Mouse (Mus musculus) limb, embryonic 14.5 days (tissue): Measurements from ENCODE around the gene C130026I21Rik. TPM values are rescaled to one million over a fixed set of nuclear protein-coding genes. Genes with fewer than 3 reads are reported as not detected.

Experiments used
- ATAC-seq: fragments of 200-750 bp; cut with Nextera tagmentation; 2 replicates; pipeline ENCODE4 v1.8.0; 2017; ENCODE audit warnings: low read depth, moderate number of reproducible peaks, moderate TSS enrichment; ENCODE audit not compliant: low FRiP score
- DNase-seq: peaks from one replicate; pipeline ENCODE4 v3.0.0-alpha.2; 2015; ENCODE audit warnings: low spot score
- H3K27ac ChIP-seq: fragments of 300-500 bp; sonication (generic); replicated peaks from 2 replicates; pipeline ENCODE4 v1.5.1; 2014; ENCODE audit warnings: low read depth, mild to moderate bottlenecking, low read length, moderate library complexity, mixed read lengths
- H3K27me3 ChIP-seq: fragments of 300-500 bp; sonication (generic); 2 replicates; pipeline ENCODE4 v1.6.1; 2014; ENCODE audit warnings: low read length, mixed read lengths; ENCODE audit not compliant: control insufficient read depth, insufficient read depth
- H3K36me3 ChIP-seq: fragments of 300-500 bp; sonication (generic); 2 replicates; pipeline ENCODE4 v1.6.1; 2014; ENCODE audit warnings: mild to moderate bottlenecking, low read length, moderate library complexity, mixed read lengths; ENCODE audit not compliant: control insufficient read depth, insufficient read depth
- H3K4me1 ChIP-seq: fragments of 300-500 bp; sonication (generic); 2 replicates; pipeline ENCODE4 v1.6.1; 2014; ENCODE audit warnings: antibody characterized with exemption, low read length, mixed read lengths; ENCODE audit not compliant: control insufficient read depth, insufficient read depth
- H3K4me2 ChIP-seq: fragments of 300-500 bp; sonication (generic); replicated peaks from 2 replicates; pipeline ENCODE4 v1.6.1; 2014; ENCODE audit warnings: low read depth, mild to moderate bottlenecking, low read length, moderate library complexity; ENCODE audit not compliant: severe bottlenecking
- H3K4me3 ChIP-seq: fragments of 300-500 bp; sonication (generic); replicated peaks from 2 replicates; pipeline ENCODE4 v1.5.1; 2014; ENCODE audit warnings: low read length
- H3K9ac ChIP-seq: fragments of 300-500 bp; sonication (generic); 2 replicates; pipeline ENCODE4 v1.6.1; 2014; ENCODE audit warnings: mild to moderate bottlenecking, low read depth, low read length, moderate library complexity; ENCODE audit not compliant: severe bottlenecking
- H3K9me3 ChIP-seq: fragments of 300-500 bp; sonication (generic); 2 replicates; pipeline ENCODE4 v1.6.1; 2016; ENCODE audit warnings: low read length; ENCODE audit not compliant: control insufficient read depth
- POLR2A ChIP-seq: fragments of 200-500 bp; IDR thresholded peaks from 2 replicates; pipeline ENCODE4 v1.8.0; 2012; ENCODE audit warnings: inconsistent platforms, mild to moderate bottlenecking, moderate library complexity, borderline replicate concordance; ENCODE audit not compliant: insufficient read depth, insufficient read length; ENCODE audit errors: extremely low read depth
- WGBS: fragments of 180-500 bp; shearing (Covaris S2); extraction: QIAGEN DNeasy Blood & Tissue Kit; methylation state at CpG from one replicate; pipeline ENCODE4 v1.1.7; 2014; 5-methylcytosine and 5-hydroxymethylcytosine counted together
- microRNA-seq: library from miRNA; unstranded; fragments of <30 nt; microRNA quantifications from one replicate; pipeline ENCODE4, GENCODE M21; 2016
- polyA plus RNA-seq, 2 experiments: library from polyadenylated mRNA; depleted of rRNA in 1 of 2; stranded (reverse) in 1 of 2; unstranded in 1 of 2; fragments of >200 nt; fragmentation: Nextera tagmentation in 1 of 2; extraction: Ambion mirVana in 1 of 2; gene quantifications; 2 replicates each; pipeline versions ENCODE4 v1.2.1 to v1.2.3; 2012 to 2014

The C130026I21Rik gene
- polyA plus RNA-seq, 2 experiments = 0.09 TPM; not detected in 1

GRCm38 (mm10) chr1:84945950-84946349 lies 324.4 kb downstream of the C130026I21Rik start:
- Histone ChIP-seq H3K27ac (no peak overlapping the region), H3K36me3 (no peaks in the 10 kb centered on the region), H3K4me2 (no peak overlapping the region), H3K9ac (no peak overlapping the region), H3K27me3 (no peaks in the 10 kb centered on the region), H3K4me3 (no peak overlapping the region), H3K4me1 (no peaks in the 10 kb centered on the region), H3K9me3 (no peaks in the 10 kb centered on the region)
- no peak for DNase-seq
- ATAC-seq = no peak
- 80% methylated on average over 3 of the region's 3 CpGs for WGBS
- no peak for TF ChIP-seq POLR2A

DNA sequence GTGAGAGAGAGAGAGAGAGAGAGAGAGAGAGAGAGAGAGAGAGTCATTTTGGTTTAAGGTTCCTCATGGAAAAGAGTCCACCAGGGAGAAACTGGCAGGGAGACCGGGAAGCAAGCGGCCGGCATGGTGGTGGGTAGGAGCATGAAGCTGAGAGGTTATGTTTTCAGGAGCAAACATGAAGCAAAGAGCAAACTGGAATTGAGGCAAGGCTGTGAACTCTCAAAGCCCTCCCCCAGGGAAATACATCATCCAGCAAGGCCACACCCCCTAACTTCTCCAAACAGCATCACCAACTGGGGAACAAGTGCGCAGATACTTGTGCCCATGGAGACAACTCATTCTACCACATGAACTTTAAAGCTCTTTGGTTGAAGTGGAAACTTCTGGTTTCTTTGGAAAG lies 326.8 kb downstream of the C130026I21Rik start:
- TF ChIP-seq POLR2A = no peak
- H3K9me3 ChIP-seq = no peaks in the 10 kb centered on the region
- DNase-seq (no peak), ATAC-seq (no peak)
- no peak overlapping the region for H3K27ac ChIP-seq
- no peak overlapping the region for H3K9ac ChIP-seq
- no peak overlapping the region for H3K4me2 ChIP-seq
- no peaks in the 10 kb centered on the region for H3K4me1 ChIP-seq
- H3K36me3 ChIP-seq = no peaks in the 10 kb centered on the region
- 90% methylated on average over 4 of the region's 4 CpGs for WGBS
- H3K27me3 ChIP-seq = no peaks in the 10 kb centered on the region
- H3K4me3 ChIP-seq = no peak overlapping the region

Small RNA genes lying within 50 kb of the gene (microRNA-seq; reads per million reads assigned to microRNA genes)
- gene Gm27907 = not detected

Other genes starting within 250 kb of the C130026I21Rik start
- not detected in 2 replicates for gene Gm10553, start 170.4 kb downstream of the C130026I21Rik start, polyA plus RNA-seq (2012; rRNA removed)
- not detected in 2 replicates for gene Gm10553, start 170.4 kb downstream of the C130026I21Rik start, polyA plus RNA-seq (2014; fragmentation: Nextera tagmentation; extraction: Ambion mirVana)
- gene A530032D15Rik, start 160.7 kb downstream of the C130026I21Rik start, polyA plus RNA-seq (2012; rRNA removed) = 0.04 TPM in 1 of 2 replicates, not detected in the other
- gene A530032D15Rik, start 160.7 kb downstream of the C130026I21Rik start, polyA plus RNA-seq (2014; fragmentation: Nextera tagmentation; extraction: Ambion mirVana) = not detected in 2 replicates